Mouse (Mus musculus) forelimb bud, embryonic 11.5 days (tissue): Measurements from ENCODE around the gene Btbd3.

Experiments used
- DNase-seq: peaks from one replicate; pipeline ENCODE4 v3.0.0-alpha.2; 2012; ENCODE audit warnings: low read depth, low spot score

The Btbd3 gene

GRCm38 (mm10) chr2:138256411-138256810 is at the start of gene Btbd3:
Gene Btbd3 (plus strand): TSS chr2:138256565.
- DNase-seq = peak; percentile 88

- DNase-seq = no peak
Observed at GRCm38 (mm10) chr2:138215561-138215960, 40.8 kb upstream of the Btbd3 start.

- no peak for DNase-seq
Observed at GRCm38 (mm10) chr2:138220269-138220668, 36.1 kb upstream of the Btbd3 start.

GRCm38 (mm10) chr2:138232247-138232646 is 24.1 kb upstream of the Btbd3 start:
- no peak for DNase-seq

GRCm38 (mm10) chr2:138236149-138236548 is 20.2 kb upstream of the Btbd3 start:
- DNase-seq = no peak

GRCm38 (mm10) chr2:138242452-138242851 is 13.9 kb upstream of the Btbd3 start:
- no peak for DNase-seq

- DNase-seq = no peak
Observed at GRCm38 (mm10) chr2:138245631-138246289, 10.6 kb upstream of the Btbd3 start.

GRCm38 (mm10) chr2:138247986-138248385 is 8.4 kb upstream of the Btbd3 start:
- no peak for DNase-seq

GRCm38 (mm10) chr2:138256851-138257471 is 596 bp downstream of the Btbd3 start:
- DNase-seq = no peak

GRCm38 (mm10) chr2:138257692-138258315 is 1.4 kb downstream of the Btbd3 start:
- peak; percentile 80 for DNase-seq

GRCm38 (mm10) chr2:138261140-138261539 is 4.8 kb downstream of the Btbd3 start:
- DNase-seq = no peak

GRCm38 (mm10) chr2:138262885-138263284 is 6.5 kb downstream of the Btbd3 start:
- no peak for DNase-seq

- DNase-seq = no peak
Observed at GRCm38 (mm10) chr2:138265356-138266005, 9.1 kb downstream of the Btbd3 start.

GRCm38 (mm10) chr2:138266679-138267078 is 10.3 kb downstream of the Btbd3 start:
- no peak for DNase-seq

GRCm38 (mm10) chr2:138267852-138268513 is 11.6 kb downstream of the Btbd3 start:
- DNase-seq = no peak

GRCm38 (mm10) chr2:138269330-138269729 is 13.0 kb downstream of the Btbd3 start:
- DNase-seq = no peak

GRCm38 (mm10) chr2:138273404-138274073 is 17.2 kb downstream of the Btbd3 start:
- DNase-seq = no peak

- no peak for DNase-seq
Observed at GRCm38 (mm10) chr2:138274086-138274485, 17.7 kb downstream of the Btbd3 start.

- DNase-seq = no peak
Observed at GRCm38 (mm10) chr2:138277842-138278691, 21.7 kb downstream of the Btbd3 start.
